19 mouse cellular contexts compared by ENCODE assay signal in the genomic region with DNA sequence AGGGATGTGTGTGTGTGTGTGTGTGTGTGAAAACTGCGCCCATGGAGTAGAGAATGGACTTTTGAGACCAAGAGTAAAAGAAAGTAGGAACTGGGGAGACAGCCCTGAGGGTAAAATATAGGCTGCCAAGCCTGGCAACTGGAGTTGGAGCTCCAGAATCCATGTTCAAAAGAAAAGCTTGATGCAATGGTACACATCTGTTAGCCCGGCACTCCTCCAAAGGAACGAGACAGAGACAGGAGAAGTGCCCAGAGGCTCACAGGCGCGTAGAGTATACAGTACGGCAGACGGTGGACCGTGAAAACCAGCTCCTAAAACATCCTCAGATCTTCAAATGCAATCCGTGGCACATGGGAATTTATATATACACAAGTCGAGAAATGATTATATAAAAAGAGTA.
DNase-seq lines count a peak whose midpoint lies in the region.
"Had no signal": no experiment of that assay in that cellular context is flagged by ENCODE, and none has a peak within 500 bp of the region (broad histone marks: within the 10 kb centered on the region; RNA-seq: fewer than 3 reads in every experiment).

No protein-coding gene starts in this region.

- peak; percentile 37 for DNase-seq in layer of hippocampus, adult 9-11 months
- no peak for DNase-seq in layer of hippocampus, adult 9-10 months (ENCODE audit: low spot score)
- DNase-seq in left cerebral cortex, postnatal 14 days (ENCODE audit: low spot score in 2 of 2) = peak; percentile 30 to 39
- no peak for DNase-seq in left cerebral cortex, postnatal 4 days
- DNase-seq in brain, adult 2 months (ENCODE audit: low read depth, low spot score) = peak; percentile 58
- DNase-seq in right cerebral cortex, postnatal 14 days = peak; percentile 26
- no peak for DNase-seq in thymus, postnatal 4 days
- no peak for DNase-seq in lung, postnatal 36 days
- DNase-seq: adrenal gland, adult 2 months; adrenal gland, postnatal 14 days; cerebellum, adult 11-12 months; cerebellum, adult 8-10 months; cerebellum, postnatal 36 days; embryo, embryonic 11 days; gastrocnemius, adult 2 months; gastrocnemius, postnatal 25 days; heart, adult 18-20 months; heart, postnatal 10 days; heart, postnatal 36 days had no signal

- intact Hi-C loops in left cerebral cortex, postnatal 14 days (cut with DNase I) = loop anchor here (5.0 to 10.0 kb wide), 2 partner anchors 189 to 484 kb away; no protein-coding TSS in a partner anchor
- intact Hi-C loops in left cerebral cortex, postnatal 4 days (cut with DNase I) = loop anchor here (5.0 kb wide), 1 partner anchor 189 kb away; no protein-coding TSS in a partner anchor

Comparison
In these comparisons a context has a peak if more than half of its experiments do, and no peak if none do; other contexts are left out.
1. DNase-seq: peak in layer of hippocampus, adult 9-11 months (single experiment), left cerebral cortex, postnatal 14 days (2 of 2), brain, adult 2 months (single experiment) and right cerebral cortex, postnatal 14 days (single experiment); none in layer of hippocampus, adult 9-10 months (single experiment), left cerebral cortex, postnatal 4 days (single experiment), thymus, postnatal 4 days (single experiment) and lung, postnatal 36 days (single experiment).